Mouse (Mus musculus) kidney, embryonic 14.5 days (tissue): ENCODE measurements around the gene Pcyox1. TPM values are rescaled to one million over a fixed set of nuclear protein-coding genes. Genes with fewer than 3 reads are reported as not detected.

Experiments
- ATAC-seq: fragments of 200-750 bp; cut with Nextera tagmentation; 2 replicates; pipeline ENCODE4 v1.8.0; 2017; ENCODE audit warnings: moderate number of reproducible peaks, mild to moderate bottlenecking, moderate TSS enrichment, moderate library complexity; ENCODE audit not compliant: low FRiP score, low TSS enrichment
- H3K27ac ChIP-seq: fragments of 300-500 bp; sonication (generic); 2 replicates; pipeline ENCODE4 v1.5.1; 2014; ENCODE audit warnings: low read depth, mild to moderate bottlenecking, low read length, moderate library complexity, mixed read lengths
- H3K27me3 ChIP-seq: fragments of 300-500 bp; sonication (generic); 2 replicates; pipeline ENCODE4 v1.6.1; 2014; ENCODE audit warnings: mild to moderate bottlenecking, low read length; ENCODE audit not compliant: control insufficient read depth, insufficient read depth
- H3K36me3 ChIP-seq: fragments of 300-500 bp; sonication (generic); 2 replicates; pipeline ENCODE4 v1.6.1; 2014; ENCODE audit warnings: low read length, mixed read lengths; ENCODE audit not compliant: control insufficient read depth, insufficient read depth
- H3K4me1 ChIP-seq: fragments of 300-500 bp; sonication (generic); 2 replicates; pipeline ENCODE4 v1.6.1; 2014; ENCODE audit warnings: low read length, mixed read lengths; ENCODE audit not compliant: control insufficient read depth, insufficient read depth
- H3K4me2 ChIP-seq: fragments of 300-500 bp; sonication (generic); replicated peaks from 2 replicates; pipeline ENCODE4 v1.6.1; 2014; ENCODE audit warnings: low read depth, mild to moderate bottlenecking, low read length
- H3K4me3 ChIP-seq: fragments of 300-500 bp; sonication (generic); 2 replicates; pipeline ENCODE4 v1.5.1; 2014; ENCODE audit warnings: mild to moderate bottlenecking, low read length
- H3K9ac ChIP-seq: fragments of 300-500 bp; sonication (generic); 2 replicates; pipeline ENCODE4 v1.6.1; 2014; ENCODE audit warnings: low read depth, mild to moderate bottlenecking, low read length, moderate library complexity
- H3K9me3 ChIP-seq: fragments of 300-500 bp; sonication (generic); 2 replicates; pipeline ENCODE4 v1.6.1; 2016; ENCODE audit warnings: low read length; ENCODE audit not compliant: control insufficient read depth
- WGBS: fragments of 180-500 bp; shearing (Covaris S2); extraction: QIAGEN DNeasy Blood & Tissue Kit; methylation state at CpG from one replicate; pipeline ENCODE4 v1.1.7; 2014; 5-methylcytosine and 5-hydroxymethylcytosine counted together
- polyA plus RNA-seq: library from polyadenylated mRNA; unstranded; fragments of >200 nt; fragmentation: Nextera tagmentation; extraction: Ambion mirVana; gene quantifications from 2 replicates; pipeline ENCODE4 v1.2.1, GENCODE M21; 2014

Pcyox1 gene
- polyA plus RNA-seq: 40.9 and 96.4 TPM in 2 replicates

DNA sequence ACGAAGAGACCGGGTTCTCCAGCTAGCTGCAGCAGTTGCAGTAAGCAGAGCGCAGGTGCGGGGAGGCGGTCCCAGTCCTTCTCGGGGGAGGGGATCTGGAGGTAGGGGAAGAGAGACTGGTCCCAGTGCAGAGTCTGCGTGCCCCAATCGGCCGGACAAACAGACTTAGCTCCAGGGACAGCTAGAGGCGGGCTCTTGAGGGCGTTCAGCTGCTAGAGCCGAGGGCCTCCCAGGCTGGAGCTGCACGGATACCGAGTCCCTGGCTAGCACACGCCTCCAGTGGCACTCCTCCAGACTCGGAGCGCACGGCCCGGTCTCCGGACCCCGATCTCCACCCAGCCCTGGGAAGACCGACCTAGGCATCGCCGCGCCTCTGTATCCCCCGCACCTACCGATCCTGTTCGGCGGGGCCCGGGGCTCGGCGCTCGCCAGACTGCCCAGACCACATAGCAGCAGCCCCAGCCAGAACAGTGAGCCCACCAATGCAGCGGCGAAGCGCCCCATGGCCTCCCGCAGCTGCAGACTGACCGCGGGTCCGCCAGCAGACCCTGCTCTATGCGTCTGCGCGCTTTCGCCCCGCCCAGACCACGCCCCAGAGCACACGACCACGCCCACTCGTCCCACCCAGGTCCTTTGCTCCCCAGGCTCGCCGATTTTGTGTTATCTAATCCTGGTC lies at the start of gene Pcyox1:
Gene Pcyox1 (minus strand): TSS at position 574 of the 676 bp plus-strand sequence.
- H3K4me2 ChIP-seq: peak within 1 kb of the TSS; percentile 70
- H3K4me1 ChIP-seq: peaks cover 15% of the 10 kb centered on the region
- under 1% methylated on average over 43 of the region's 51 CpGs for WGBS
- peak within 1 kb of the TSS; percentile 87 for H3K9ac ChIP-seq
- H3K36me3 ChIP-seq: peaks cover 14% of the 10 kb centered on the region
- no peaks in the 10 kb centered on the region for H3K9me3 ChIP-seq
- peak within 1 kb of the TSS; percentile 92 for H3K4me3 ChIP-seq
- H3K27me3 ChIP-seq: no peaks in the 10 kb centered on the region
- peak; percentile 95 for ATAC-seq
- H3K27ac ChIP-seq: peak within 1 kb of the TSS; percentile 83

DNA sequence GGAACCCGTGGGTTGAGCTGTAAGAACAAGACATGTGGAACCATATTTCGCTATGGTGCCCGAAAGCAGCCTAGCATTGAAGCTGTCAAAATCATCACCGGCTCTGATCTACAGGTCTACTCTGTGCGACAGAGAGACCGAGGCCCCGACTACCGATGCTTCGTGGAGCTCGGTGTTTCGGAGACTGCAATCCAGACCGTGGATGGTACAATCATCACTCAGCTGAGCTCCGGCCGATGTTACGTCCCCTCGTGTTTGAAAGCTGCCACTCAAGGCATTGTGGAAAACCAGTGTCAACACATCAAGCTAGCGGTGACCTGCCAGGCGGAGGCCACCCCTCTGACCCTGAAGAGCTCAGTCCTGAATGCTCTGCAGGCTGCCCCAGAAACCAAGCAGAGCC lies 48.6 kb upstream of the Pcyox1 start:
- Histone ChIP-seq H3K4me1 (no peaks in the 10 kb centered on the region), H3K9ac (no peak overlapping the region), H3K4me3 (no peak overlapping the region), H3K27me3 (no peaks in the 10 kb centered on the region), H3K27ac (no peak overlapping the region), H3K4me2 (no peak overlapping the region), H3K36me3 (peaks cover 51% of the 10 kb centered on the region), H3K9me3 (no peaks in the 10 kb centered on the region)
- 96% methylated on average over 18 of the region's 18 CpGs for WGBS
- ATAC-seq: no peak

DNA sequence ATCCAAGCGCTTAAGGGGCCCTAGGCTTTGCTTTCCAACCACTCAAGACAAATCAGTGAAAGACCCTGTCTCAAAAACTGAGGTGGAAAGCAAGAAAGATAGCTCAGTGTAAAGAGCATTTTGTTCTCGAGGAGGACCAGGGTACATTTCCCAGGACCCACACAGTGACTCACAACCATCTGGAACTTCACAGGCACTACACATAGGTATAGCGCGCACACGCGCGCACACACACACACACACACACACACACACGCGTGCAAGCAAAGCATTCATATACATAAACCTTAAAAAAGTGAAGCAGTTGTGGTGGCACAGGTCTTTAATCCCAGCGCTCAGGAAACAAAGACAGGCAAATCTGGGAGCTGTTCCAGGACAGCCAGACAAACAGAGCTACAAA lies 44.6 kb upstream of the Pcyox1 start:
- H3K4me1 ChIP-seq: peaks cover 4% of the 10 kb centered on the region; the same call in 1 of the 2 replicates
- ATAC-seq: no peak
- no peak overlapping the region for H3K4me2 ChIP-seq
- no peak overlapping the region for H3K27ac ChIP-seq
- WGBS: 97% methylated on average over 10 of the region's 10 CpGs
- H3K9me3 ChIP-seq: no peaks in the 10 kb centered on the region
- H3K9ac ChIP-seq: no peak overlapping the region
- H3K36me3 ChIP-seq: peaks cover 26% of the 10 kb centered on the region
- no peak overlapping the region for H3K4me3 ChIP-seq
- H3K27me3 ChIP-seq: no peaks in the 10 kb centered on the region

DNA sequence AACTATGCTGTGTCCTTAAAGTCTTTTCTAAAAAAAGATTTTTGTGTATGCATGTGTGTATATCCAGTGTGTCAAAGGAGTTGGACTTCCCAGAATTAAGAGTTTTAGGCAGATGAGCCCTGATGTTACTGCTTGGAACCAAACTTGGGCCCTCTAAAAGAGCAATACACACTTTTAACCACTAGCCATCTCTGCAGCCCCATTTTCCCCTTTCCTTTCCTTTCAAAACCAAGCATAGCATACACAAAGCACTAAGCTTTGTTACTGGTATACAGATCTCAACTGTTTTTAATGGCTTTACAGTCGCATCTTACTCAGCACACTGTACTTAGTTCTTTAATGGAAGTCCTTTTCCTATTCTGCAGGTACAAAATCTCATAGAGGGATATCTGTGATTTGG lies 42.6 kb upstream of the Pcyox1 start:
- Histone ChIP-seq H3K36me3 (peaks cover 37% of the 10 kb centered on the region), H3K4me3 (peak overlapping the region; percentile 86), H3K27me3 (no peaks in the 10 kb centered on the region), H3K9me3 (no peaks in the 10 kb centered on the region), H3K4me2 (peak overlapping the region; percentile 60), H3K27ac (no peak overlapping the region), H3K4me1 (peaks cover 4% of the 10 kb centered on the region; the same call in 1 of the 2 replicates), H3K9ac (peak overlapping the region; percentile 83)
- ATAC-seq: no peak
- 93% methylated on average over 1 of the region's 1 CpGs for WGBS

DNA sequence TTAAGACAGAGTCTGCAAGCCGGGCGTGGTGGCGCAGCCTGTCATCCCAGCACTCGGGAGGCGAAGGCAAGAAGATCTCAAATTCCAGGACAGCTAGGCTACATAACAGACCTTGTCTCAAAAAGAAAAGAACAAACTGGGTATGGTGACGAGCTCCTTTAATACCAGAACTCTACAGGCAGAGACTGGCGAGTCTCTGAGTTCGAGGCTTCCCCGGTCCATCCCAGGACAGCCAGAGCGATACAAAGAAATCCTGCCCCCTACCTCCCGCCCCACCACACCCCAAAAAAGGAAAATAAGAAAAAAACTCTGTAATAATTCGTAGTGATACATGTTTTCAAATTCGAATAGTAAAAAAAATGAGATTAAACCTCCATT lies 42.2 kb upstream of the Pcyox1 start:
- Histone ChIP-seq H3K4me1 (peaks cover 4% of the 10 kb centered on the region; the same call in 1 of the 2 replicates), H3K36me3 (peaks cover 37% of the 10 kb centered on the region), H3K4me3 (peak overlapping the region; percentile 86), H3K9ac (peak overlapping the region; percentile 83), H3K4me2 (peak overlapping the region; percentile 60), H3K27me3 (no peaks in the 10 kb centered on the region), H3K27ac (peak overlapping the region; percentile 95), H3K9me3 (no peaks in the 10 kb centered on the region)
- 4% methylated on average over 13 of the region's 13 CpGs for WGBS
- ATAC-seq: peak; percentile 2; the same call in 1 of the 2 replicates

DNA sequence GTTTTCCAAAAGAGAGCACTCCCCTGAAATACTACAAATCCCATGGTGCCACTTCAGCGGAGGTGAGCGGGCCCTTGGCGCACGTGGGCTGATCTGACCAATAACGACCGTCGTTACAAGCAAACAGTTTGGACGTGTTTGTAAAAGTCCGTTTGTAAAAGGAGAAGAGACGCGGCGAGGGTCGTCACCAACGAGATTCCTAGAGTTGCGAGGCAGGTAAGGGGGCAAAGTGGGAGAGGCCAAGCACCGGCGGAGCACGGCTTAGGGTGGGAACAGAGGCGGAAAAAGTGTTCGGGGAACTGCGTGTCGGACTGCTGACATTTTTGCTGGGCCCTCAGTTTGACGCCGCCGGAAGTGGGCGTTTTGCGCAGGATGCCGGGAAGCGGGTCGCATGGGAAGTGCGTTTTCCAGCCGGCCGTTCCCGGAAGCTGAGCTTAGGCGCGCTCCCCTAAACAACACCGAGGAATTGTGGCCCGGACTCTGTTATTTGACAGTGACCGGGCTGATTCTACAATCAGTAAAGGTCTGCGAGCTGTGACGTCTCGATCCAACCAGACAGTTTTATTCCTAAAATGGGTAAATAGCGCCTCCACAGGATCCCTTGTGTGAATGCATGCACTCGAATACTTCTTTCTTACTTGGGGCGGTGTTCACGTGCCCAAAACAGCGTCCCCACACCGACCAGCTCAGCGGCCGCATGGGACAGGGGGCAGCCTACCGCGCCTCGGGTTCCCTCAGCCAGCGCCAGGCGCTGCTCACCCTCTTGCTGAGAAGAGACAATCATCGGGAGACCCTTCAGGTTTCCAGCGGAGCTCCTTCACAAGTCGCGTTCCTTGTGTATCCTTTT lies 41.5 kb upstream of the Pcyox1 start, which contains the start of gene C87436:
Gene C87436 (plus strand): TSS at position 103 of the 847 bp plus-strand sequence.
- WGBS: under 1% methylated on average over 59 of the region's 59 CpGs

DNA sequence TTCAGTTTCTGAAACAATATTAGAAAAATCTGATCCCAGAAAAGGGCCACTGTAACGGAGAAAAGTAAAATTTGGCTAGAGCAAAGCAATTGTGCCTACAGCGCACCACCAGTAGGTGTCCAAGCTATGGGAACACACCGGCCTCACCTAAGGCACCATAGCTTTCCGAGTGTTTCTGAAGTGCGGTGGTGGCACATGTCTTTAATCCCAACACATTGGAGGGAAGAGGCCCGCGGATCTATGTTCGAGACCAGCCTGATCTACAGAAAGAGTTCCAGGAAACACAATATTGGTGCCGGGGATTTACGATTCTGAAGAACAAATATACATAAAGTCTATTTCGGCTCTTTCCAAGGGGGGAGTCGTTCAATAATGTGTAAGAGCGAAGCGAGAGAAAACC lies 40.8 kb upstream of the Pcyox1 start:
- H3K36me3 ChIP-seq: peaks cover 40% of the 10 kb centered on the region
- no peaks in the 10 kb centered on the region for H3K9me3 ChIP-seq
- peak overlapping the region; percentile 86 for H3K4me3 ChIP-seq
- peaks cover 4% of the 10 kb centered on the region; the same call in 1 of the 2 replicates for H3K4me1 ChIP-seq
- peak; percentile 72 for ATAC-seq
- peak overlapping the region; percentile 65 for H3K4me2 ChIP-seq
- H3K27ac ChIP-seq: peak overlapping the region; percentile 95
- peak overlapping the region; percentile 83 for H3K9ac ChIP-seq
- 1% methylated on average over 14 of the region's 14 CpGs for WGBS
- no peaks in the 10 kb centered on the region for H3K27me3 ChIP-seq

More for the DNA sequence above, 41.5 kb upstream of the Pcyox1 start, which contains the start of gene C87436:
- Histone ChIP-seq H3K9me3 (no peaks in the 10 kb centered on the region), H3K9ac (peak within 1 kb of the TSS; percentile 83), H3K4me2 (peak within 1 kb of the TSS; percentile 65), H3K27ac (peak within 1 kb of the TSS; percentile 95), H3K4me1 (peaks cover 4% of the 10 kb centered on the region; the same call in 1 of the 2 replicates), H3K27me3 (no peaks in the 10 kb centered on the region), H3K36me3 (peaks cover 36% of the 10 kb centered on the region), H3K4me3 (peak within 1 kb of the TSS; percentile 86)
- peak; percentile 94 for ATAC-seq

DNA sequence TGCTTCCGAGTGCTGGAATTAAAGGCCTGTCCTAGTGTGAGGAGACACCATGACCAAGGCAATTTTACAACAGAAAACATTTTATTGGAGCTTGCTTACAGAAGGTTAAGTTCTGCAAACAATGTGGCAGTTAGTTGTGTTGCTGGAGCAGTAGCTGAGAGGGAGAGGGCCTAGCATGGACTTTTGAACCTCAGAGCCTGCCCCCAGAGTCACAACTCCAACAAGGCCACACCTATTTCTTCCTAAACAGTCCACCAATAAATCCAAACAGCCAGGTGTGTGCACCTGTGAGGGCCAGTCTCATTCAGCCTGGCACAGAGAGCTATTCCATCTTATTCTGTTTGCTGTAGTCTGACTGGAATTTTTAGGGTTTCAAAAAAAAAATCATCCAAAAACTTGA lies 36.7 kb upstream of the Pcyox1 start:
- Histone ChIP-seq H3K36me3 (peaks cover 76% of the 10 kb centered on the region), H3K9ac (no peak overlapping the region), H3K4me3 (no peak overlapping the region), H3K4me1 (no peaks in the 10 kb centered on the region), H3K27ac (no peak overlapping the region), H3K27me3 (no peaks in the 10 kb centered on the region), H3K4me2 (no peak overlapping the region), H3K9me3 (no peaks in the 10 kb centered on the region)
- ATAC-seq: no peak
- 100% methylated on average over 1 of the region's 1 CpGs for WGBS
